Mouse (Mus musculus): ENCODE results near the gene Wasf2.

The Wasf2 gene

GRCm38 (mm10) chr4:133175274-133175673 lies 45.0 kb downstream of the Wasf2 start:
- DNase-seq (ENCODE audit: low spot score in 2 of 2): no peak

GRCm38 (mm10) chr4:133175998-133176760 lies 45.9 kb downstream of the Wasf2 start:
- DNase-seq (ENCODE audit: low spot score in 2 of 2): no peak

- no peak for DNase-seq (ENCODE audit: low spot score in 2 of 2)
Measured at GRCm38 (mm10) chr4:133176761-133177403, 46.6 kb downstream of the Wasf2 start.

DNA sequence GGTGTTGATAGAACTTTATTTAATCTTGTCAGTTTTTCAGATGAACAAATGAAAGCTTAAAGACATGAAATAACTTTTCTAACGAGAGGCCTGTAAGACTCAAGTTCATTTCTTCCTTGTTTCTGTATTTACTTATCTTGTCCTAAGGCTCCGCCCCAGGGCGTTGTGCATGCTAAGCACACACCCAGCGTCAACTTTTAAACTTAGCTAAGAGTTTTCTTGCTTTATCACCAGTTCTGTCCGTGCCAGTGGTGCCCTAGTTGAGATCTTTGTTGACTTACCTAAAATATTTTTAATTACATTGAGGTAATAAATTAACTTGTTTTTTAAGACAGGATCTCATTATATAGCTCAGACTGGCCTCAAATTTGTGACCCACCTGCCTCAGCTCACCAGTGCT lies 48.0 kb downstream of the Wasf2 start:
- no peak for DNase-seq (ENCODE audit: low spot score in 2 of 2)

GRCm38 (mm10) chr4:133179258-133179657 lies 49.0 kb downstream of the Wasf2 start:
- DNase-seq (ENCODE audit: low spot score in 2 of 2): no peak

DNA sequence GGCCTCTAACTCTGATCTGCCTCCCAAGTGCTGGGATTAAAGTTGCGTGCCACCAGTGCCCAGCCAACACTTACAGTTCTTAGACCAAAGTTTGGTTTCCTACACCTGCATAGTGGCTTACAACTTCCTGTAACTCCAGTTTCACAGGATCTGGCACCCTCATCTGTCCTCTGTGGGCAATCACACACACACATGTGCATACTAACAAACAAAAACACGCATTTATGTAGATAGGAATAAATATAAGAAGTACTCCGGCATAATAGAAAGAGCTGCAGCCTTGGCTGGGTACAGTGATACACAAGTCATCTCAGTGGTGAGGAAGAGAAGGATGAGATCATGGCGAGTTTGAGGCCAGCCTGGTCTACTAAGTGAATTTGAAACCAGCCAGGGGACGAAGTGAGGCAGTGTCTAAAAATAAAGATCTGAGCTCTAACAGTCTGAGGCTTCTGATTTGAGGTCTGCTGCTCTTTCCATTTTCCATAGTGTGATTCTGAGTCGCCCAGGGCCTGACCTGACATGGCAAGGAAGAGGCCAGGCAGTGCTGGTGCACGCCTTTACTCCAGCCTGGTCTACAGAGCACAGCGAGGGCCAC lies 52.2 kb downstream of the Wasf2 start:
- no peak for DNase-seq (ENCODE audit: low spot score in 2 of 2)

GRCm38 (mm10) chr4:133184031-133184897 lies 54.0 kb downstream of the Wasf2 start:
- no peak for DNase-seq (ENCODE audit: low spot score in 2 of 2)

DNA sequence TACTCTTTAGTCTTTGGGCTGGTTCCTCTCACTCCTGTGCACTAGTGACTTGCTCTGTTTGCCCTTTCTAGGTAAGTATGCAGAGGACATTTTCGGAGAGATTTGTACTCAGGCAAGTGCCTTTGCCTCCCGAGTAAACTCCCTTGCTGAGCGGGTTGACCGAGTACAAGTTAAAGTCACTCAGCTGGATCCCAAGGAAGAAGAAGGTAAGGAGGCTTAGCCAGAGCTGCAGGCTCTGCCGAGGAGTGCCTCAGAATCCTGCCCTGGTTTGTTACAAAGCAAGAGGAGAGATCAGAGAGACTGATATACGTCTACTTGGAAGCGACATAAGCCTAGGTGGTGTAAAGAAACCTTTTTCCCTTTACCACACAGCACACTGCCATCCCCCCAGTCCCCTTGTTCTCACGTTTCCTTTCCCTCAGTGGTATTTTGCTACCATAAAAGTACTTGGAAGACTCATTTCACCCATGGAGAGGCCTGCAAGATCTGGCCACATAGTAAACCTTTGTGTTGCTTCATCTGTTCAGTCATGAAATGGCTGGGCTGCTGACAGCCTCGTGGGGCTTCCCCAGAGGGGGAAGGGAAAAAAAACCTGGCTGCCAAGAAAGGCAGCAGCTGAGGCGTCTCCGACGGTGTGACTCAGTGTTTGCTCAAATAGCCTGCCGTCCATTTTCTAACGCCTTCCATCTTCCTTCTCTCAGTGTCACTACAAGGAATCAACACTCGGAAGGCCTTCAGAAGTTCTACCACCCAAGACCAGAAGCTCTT lies 54.8 kb downstream of the Wasf2 start:
- peak; percentile 78 to 84 for DNase-seq (ENCODE audit: low spot score in 2 of 2)

DNA sequence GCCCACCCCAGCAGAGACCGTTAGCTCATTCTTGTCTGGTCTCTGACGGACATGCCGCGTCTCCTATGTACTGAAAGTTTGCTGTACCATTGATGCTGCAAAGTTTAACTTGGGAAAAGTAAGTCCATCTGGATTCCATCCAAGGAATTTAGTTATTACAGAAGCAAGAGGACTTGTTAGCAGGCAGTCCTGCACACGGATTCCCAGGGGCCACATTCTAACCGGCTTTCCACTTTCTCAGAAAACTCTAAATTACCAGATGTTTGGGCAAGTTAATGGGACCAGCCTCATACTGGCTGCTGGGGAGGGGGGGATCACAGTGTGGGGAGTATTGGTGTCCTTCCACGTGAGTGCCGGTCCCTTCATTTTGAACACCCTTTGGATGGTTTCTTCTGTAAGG lies 55.6 kb downstream of the Wasf2 start:
- no peak for DNase-seq (ENCODE audit: low spot score in 2 of 2)

DNA sequence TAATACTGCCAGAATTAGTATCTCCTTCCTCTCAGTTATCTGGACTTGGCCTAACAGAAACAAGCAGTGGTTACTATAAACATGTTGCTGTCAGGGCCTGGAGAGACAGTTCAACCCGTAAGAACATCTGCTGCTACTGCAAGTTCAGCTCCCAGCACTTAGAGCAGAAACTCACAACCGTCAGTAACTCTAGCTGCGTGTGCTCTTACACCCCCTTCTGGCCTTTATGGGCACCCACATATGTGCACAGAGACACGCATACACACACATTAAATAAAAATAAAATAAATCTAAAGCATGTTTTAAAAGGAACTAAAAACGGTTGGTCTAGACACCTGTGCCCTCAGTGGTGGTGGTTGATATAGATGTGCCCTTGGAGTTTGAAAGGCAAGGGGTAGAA lies 56.6 kb downstream of the Wasf2 start:
- no peak for DNase-seq (ENCODE audit: low spot score in 2 of 2)

DNA sequence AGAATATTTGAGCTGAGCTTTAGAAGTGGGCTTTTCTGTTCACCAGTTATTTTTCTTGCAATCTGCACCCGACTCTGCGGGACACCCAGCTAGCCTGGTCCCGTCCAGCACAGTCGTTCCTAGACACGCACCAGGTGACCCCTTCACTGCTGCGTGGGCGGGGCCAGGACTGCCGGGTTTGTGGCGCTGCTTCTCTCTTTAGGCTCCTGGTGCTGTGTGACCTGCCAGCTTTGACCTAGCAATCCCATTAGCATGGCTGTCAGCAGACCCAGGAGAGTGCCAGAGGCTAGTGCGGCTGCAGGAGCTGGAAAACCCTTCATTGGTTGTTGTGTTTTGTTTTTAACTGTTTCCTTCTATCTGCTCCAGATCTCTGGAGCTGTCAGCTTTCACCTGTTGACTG lies 59.1 kb downstream of the Wasf2 start:
- DNase-seq (ENCODE audit: low spot score in 2 of 2): no peak

DNA sequence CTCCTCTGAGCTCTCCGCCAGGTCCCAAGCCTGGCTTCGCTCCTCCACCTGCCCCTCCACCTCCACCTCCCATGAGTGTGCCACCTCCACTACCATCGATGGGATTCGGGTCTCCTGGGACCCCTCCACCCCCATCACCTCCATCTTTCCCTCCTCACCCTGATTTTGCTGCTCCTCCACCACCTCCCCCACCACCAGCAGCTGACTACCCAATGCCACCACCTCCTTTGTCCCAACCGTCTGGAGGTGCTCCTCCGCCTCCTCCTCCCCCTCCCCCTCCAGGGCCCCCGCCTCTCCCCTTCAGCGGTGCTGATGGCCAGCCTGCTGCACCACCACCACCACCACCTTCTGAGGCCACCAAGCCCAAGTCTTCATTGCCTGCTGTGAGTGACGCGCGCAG lies 64.2 kb downstream of the Wasf2 start:
- DNase-seq (ENCODE audit: low spot score in 2 of 2): no peak

- DNase-seq (ENCODE audit: low spot score in 2 of 2): no peak
Measured at GRCm38 (mm10) chr4:133195014-133195413, 64.7 kb downstream of the Wasf2 start.

DNA sequence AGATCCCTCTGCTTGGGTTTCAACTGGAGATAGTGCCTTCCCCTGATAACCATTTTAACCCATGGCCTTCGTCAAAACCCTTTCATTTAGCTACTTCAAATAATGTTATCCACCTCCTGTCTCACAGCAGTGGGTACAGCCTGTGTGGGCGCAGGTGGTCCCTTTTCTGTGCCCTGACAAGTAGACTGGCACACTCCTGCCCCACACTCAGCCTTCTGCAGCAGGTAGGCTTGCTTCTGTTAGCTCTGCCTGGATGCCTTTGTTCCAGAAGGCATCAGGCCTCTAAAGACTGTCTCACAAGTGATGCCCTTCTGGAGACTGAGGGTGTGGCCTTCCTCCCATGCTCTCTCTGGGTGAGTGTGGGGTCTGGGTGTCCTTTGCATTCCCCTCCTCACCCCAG lies 65.8 kb downstream of the Wasf2 start:
- DNase-seq (ENCODE audit: low spot score in 2 of 2): no peak

- no peak for DNase-seq (ENCODE audit: low spot score in 2 of 2)
Measured at GRCm38 (mm10) chr4:133196852-133197251, 66.5 kb downstream of the Wasf2 start.

GRCm38 (mm10) chr4:133197355-133197754 lies 67.0 kb downstream of the Wasf2 start:
- no peak for DNase-seq (ENCODE audit: low spot score in 2 of 2)

GRCm38 (mm10) chr4:133197801-133198286 lies 67.5 kb downstream of the Wasf2 start:
- DNase-seq (ENCODE audit: low spot score in 2 of 2): no peak

DNA sequence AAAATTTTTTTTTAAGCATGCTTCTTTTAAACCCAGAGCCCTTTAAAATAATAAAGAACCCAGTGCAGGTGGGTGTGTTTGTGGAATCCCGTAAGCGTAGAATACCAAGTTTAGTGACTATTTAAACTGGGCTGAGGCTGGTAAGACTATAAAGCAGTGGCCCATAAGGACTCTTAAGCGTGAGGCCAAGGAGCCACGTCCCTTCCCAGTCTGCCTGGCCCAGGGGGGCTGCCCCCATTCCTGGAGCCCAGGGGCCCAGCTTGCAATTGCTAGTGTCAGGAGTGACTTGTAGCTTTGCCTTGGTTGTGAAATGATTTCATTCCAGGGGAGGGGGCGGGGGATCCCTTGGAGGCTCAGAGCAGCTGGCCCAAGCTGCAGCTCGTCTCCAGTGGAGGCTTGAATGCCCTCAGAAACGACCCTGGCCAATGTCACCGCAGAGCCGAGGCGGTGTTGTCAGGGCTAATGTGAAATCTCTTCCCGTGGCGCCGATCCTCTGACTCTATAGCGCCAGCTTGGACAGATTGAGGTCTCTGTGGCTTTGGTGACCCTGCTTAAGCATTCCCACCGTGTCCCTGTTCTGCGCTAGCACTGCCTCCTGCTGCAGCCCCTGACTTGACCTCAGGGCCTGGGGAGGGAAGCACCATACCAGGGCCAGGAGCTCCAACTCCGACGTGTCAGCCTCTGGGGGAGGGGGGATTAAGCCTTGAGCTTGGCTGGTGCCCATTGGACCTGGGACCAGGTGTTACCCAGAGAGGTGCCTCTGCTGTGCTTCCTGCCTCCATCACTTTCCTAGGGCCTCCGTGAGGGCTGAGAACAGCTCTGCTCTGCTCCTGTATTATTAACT lies 68.3 kb downstream of the Wasf2 start:
- no peak for DNase-seq (ENCODE audit: low spot score in 2 of 2)

DNA sequence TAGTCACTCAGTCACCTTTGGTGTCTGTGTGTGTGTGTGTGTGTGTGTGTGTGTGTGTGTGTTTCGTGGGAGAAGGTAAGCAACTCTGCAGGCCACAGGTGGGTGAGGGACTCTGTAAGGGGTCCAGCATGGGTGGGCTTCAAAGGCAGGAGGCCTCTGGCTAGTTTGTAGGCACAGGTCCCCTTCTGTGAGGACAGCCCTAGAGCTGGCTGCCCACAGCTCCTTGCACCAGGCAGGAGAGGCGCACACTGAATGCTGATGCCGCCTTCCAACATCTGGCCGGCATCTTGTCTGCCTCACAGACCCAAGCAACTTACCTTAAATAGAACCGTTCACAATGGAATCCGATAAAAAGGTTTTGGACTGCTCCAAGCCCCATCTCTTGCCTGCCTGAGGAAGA lies 69.4 kb downstream of the Wasf2 start:
- DNase-seq (ENCODE audit: low spot score in 2 of 2): no peak

- peak in 1 of 2 experiments; percentile 50 for DNase-seq (ENCODE audit: low spot score in 2 of 2)
Measured at GRCm38 (mm10) chr4:133200343-133200742, 70.0 kb downstream of the Wasf2 start.

Data from heart, adult 9 months (tissue).